Mouse (Mus musculus) heart, embryonic 11.5 days (tissue): ENCODE measurements around the gene Cfap77. TPM values are rescaled to one million over a fixed set of nuclear protein-coding genes. Genes with fewer than 3 reads are reported as not detected.

Experiments
- ATAC-seq: fragments of 200-750 bp; cut with Nextera tagmentation; replicated peaks from 2 replicates; pipeline ENCODE4 v1.8.0; 2017; ENCODE audit warnings: moderate library complexity; ENCODE audit not compliant: insufficient number of reproducible peaks, low FRiP score, low TSS enrichment
- H3K27ac ChIP-seq: fragments of 300-500 bp; sonication (generic); 2 replicates; pipeline ENCODE4 v1.5.1; 2014; ENCODE audit warnings: mild to moderate bottlenecking, low read depth, low read length
- H3K27me3 ChIP-seq: fragments of 300-500 bp; sonication (generic); 2 replicates; pipeline ENCODE4 v1.6.1; 2014; ENCODE audit warnings: mild to moderate bottlenecking, low read length, mixed read lengths; ENCODE audit not compliant: control insufficient read depth, insufficient read depth
- H3K36me3 ChIP-seq: fragments of 300-500 bp; sonication (generic); 2 replicates; pipeline ENCODE4 v1.6.1; 2014; ENCODE audit warnings: mild to moderate bottlenecking, low read length, moderate library complexity, mixed read lengths; ENCODE audit not compliant: control insufficient read depth, insufficient read depth
- H3K4me1 ChIP-seq: fragments of 300-500 bp; sonication (generic); 2 replicates; pipeline ENCODE4 v1.6.1; 2014; ENCODE audit warnings: low read length; ENCODE audit not compliant: control insufficient read depth, insufficient read depth
- H3K4me2 ChIP-seq: fragments of 300-500 bp; sonication (generic); 2 replicates; pipeline ENCODE4 v1.6.1; 2014; ENCODE audit warnings: mild to moderate bottlenecking, moderate library complexity
- H3K4me3 ChIP-seq: fragments of 300-500 bp; sonication (generic); 2 replicates; pipeline ENCODE4 v1.5.1; 2014; ENCODE audit warnings: low read depth, low read length
- H3K9ac ChIP-seq: fragments of 300-500 bp; sonication (generic); 2 replicates; pipeline ENCODE4 v1.6.1; 2014; ENCODE audit warnings: mild to moderate bottlenecking, low read depth, low read length, moderate library complexity
- H3K9me3 ChIP-seq: fragments of 300-500 bp; sonication (generic); replicated peaks from 2 replicates; pipeline ENCODE4 v1.6.1; 2016; ENCODE audit warnings: low read length; ENCODE audit not compliant: control insufficient read depth
- WGBS: fragments of 180-500 bp; shearing (Covaris S2); extraction: QIAGEN DNeasy Blood & Tissue Kit; methylation state at CpG from one replicate; pipeline ENCODE4 v1.1.7; 2014; ENCODE audit not compliant: insufficient replicate concordance; 5-methylcytosine and 5-hydroxymethylcytosine counted together
- polyA plus RNA-seq: library from polyadenylated mRNA; unstranded; fragments of >200 nt; fragmentation: Nextera tagmentation; extraction: Ambion mirVana; gene quantifications from 2 replicates; pipeline ENCODE4 v1.2.1, GENCODE M21; 2014

Cfap77 gene
- polyA plus RNA-seq, 1 experiment from 2014 or later: 0.31 TPM

DNA sequence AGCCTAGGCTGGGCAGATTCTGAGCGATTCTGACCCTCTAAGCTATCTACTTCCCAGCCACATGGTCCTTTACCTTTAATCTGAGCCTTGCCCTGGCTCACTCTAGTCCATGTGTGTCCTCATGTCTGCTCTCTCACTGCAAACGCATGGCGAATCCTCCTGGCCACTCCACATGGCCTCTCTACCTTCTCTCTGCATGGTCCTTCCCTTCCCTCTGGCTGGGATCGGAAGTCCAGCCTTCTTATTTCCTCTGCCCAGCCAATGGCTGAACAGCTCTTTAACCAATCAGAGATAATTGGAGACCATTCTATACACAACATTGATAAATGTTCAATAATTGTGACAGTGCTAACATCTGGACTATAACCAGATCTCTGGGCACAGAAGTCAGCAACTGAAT, 98.0 kb downstream of the Cfap77 start:
- Histone ChIP-seq H3K27me3 (peaks cover 4% of the 10 kb centered on the region; the same call in 1 of the 2 replicates), H3K4me1 (no peaks in the 10 kb centered on the region), H3K36me3 (no peaks in the 10 kb centered on the region), H3K4me2 (no peak overlapping the region), H3K9ac (no peak overlapping the region), H3K27ac (no peak overlapping the region), H3K4me3 (no peak overlapping the region), H3K9me3 (no peaks in the 10 kb centered on the region)
- 74% methylated on average over 4 of the region's 4 CpGs for WGBS
- no peak for ATAC-seq

DNA sequence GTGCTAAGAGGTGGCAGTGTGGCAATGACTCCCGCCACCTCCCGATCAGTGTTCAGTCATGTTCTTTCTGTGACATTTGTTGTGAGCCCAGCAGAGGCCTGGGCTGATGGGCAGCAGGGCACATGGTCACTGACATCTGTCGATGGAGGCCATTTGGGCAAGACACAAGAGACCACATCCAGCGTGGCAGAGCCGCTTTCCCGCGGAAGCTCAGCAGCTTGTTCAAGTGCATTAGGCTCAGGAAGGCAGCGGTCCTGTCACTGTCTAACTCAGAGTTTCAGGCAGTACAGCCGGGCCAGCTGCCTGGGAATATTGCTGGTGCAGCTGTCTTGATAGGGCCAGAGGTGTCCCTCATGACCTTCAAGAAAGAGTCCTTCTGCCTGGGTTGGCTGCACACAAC, 100.3 kb downstream of the Cfap77 start:
- H3K27ac ChIP-seq: no peak overlapping the region
- no peak for ATAC-seq
- H3K4me3 ChIP-seq: no peak overlapping the region
- no peak overlapping the region for H3K4me2 ChIP-seq
- peaks cover 4% of the 10 kb centered on the region for H3K27me3 ChIP-seq
- no peaks in the 10 kb centered on the region for H3K4me1 ChIP-seq
- H3K9ac ChIP-seq: no peak overlapping the region
- WGBS: 74% methylated on average over 9 of the region's 9 CpGs
- no peaks in the 10 kb centered on the region for H3K36me3 ChIP-seq
- no peaks in the 10 kb centered on the region for H3K9me3 ChIP-seq

DNA sequence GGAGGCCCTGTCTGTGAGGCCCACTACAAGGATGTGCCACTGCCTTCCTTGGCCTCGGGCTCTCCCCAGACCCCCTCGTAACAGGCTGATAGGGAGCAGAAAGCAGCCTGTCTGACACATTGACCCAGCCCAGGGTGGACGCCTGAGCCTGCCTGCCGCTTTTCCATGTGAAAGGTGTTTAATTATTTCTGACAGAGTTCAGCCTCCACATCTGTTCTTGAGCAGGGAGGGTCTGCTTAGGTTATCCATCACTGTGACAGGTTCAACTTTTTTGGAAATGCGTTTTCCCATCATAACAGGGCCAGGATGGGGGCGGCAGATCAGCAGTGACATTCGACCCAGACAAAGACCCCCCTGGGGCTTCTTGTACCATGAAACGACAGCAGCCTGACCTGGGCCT, 101.9 kb downstream of the Cfap77 start:
- no peak overlapping the region for H3K4me2 ChIP-seq
- H3K36me3 ChIP-seq: no peaks in the 10 kb centered on the region
- no peak overlapping the region for H3K9ac ChIP-seq
- H3K4me1 ChIP-seq: no peaks in the 10 kb centered on the region
- no peak for ATAC-seq
- WGBS: 39% methylated on average over 8 of the region's 8 CpGs
- peaks cover 4% of the 10 kb centered on the region for H3K27me3 ChIP-seq
- no peak overlapping the region for H3K27ac ChIP-seq
- H3K4me3 ChIP-seq: no peak overlapping the region
- no peaks in the 10 kb centered on the region for H3K9me3 ChIP-seq

DNA sequence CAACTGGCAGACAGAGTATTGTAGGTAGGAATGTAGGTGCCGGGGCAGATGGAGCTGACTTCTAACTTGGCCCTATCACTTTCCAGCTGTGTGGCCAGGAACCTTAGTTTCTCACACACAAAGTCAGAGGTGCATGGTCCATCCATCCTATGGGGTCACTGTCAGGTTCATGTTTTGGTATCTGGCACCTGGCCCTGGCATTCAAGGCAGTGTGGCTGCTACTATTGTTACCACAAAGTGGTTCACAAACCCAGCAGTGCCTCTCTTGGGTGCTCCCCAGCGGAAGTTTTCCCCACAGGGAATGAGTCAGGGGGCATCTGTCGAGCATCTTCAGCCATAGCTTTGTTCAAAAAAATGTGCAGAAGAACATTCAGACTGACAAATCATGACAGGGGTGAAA, 108.6 kb downstream of the Cfap77 start:
- peaks cover 2% of the 10 kb centered on the region; the same call in 1 of the 2 replicates for H3K27me3 ChIP-seq
- 78% methylated on average over 3 of the region's 3 CpGs for WGBS
- no peak for ATAC-seq

DNA sequence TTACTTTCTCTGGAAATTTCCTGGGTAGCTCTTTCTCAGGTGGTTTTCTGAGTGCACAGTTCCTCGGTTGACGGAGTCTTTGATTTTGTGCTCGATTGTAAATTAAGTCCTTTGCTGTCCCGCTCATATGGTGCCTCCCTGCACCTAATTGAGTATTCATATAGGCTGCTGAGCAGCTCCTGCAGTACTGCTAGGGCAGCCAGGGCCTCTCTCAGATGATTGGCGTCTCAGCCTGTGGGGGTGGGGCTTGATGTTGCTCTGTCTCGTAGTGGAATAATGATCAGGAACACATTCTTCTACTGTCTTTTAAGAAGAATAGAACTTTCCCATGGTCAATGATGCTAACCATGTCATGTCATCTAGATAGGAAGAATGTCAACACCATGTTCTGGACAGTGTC, 109.5 kb downstream of the Cfap77 start:
- 70% methylated on average over 6 of the region's 6 CpGs for WGBS
- Histone ChIP-seq H3K36me3 (no peaks in the 10 kb centered on the region), H3K9me3 (no peaks in the 10 kb centered on the region), H3K9ac (no peak overlapping the region), H3K4me2 (no peak overlapping the region), H3K27ac (no peak overlapping the region), H3K4me3 (no peak overlapping the region), H3K4me1 (no peaks in the 10 kb centered on the region), H3K27me3 (peaks cover 2% of the 10 kb centered on the region; the same call in 1 of the 2 replicates)
- ATAC-seq: no peak

More for the DNA sequence above, 108.6 kb downstream of the Cfap77 start:
- H3K9me3 ChIP-seq: no peaks in the 10 kb centered on the region
- no peak overlapping the region for H3K27ac ChIP-seq
- H3K4me3 ChIP-seq: no peak overlapping the region
- H3K4me1 ChIP-seq: no peaks in the 10 kb centered on the region
- H3K36me3 ChIP-seq: no peaks in the 10 kb centered on the region
- no peak overlapping the region for H3K9ac ChIP-seq
- no peak overlapping the region for H3K4me2 ChIP-seq

DNA sequence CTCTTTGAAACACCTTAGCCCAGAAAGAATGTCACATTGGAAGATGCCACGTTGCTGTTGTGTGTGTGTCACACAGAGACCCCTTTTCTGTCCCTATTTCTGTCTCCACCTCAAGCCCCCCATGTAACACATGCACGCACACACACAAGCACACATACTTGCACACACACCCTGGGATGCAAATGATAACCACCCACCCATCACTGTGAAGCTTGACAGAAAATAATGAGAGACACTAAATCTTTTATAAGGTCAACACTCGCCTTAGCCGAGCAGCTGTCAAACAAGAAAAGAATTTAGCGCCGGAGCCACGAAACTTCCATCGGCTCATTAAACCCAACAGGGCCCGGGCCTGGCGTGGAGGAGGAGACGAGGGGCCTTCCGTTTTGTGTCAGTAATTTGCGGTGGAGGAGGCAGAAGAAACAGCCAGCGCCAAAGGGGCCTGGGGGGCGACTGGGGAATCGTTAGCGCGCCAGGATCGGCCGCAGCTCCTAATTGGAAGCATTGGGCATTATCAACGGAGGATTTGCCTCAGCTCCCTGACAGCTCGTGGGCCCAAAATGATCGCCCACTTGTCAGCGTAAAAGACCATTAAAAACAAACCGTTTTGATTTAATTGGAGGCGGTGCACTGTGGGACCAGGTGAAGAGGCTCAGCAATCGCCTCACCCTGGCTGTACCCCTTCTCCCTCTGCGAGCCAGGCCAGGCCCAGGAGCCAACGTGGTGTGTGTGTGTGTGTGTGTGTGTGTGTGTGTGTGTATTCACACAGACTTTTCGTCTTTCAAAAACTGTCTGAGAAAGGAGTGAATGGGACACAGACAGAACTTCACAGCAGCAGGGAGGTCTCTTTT, 111.0 kb downstream of the Cfap77 start:
- 50% methylated on average over 30 of the region's 30 CpGs for WGBS
- Histone ChIP-seq H3K9me3 (no peaks in the 10 kb centered on the region), H3K4me1 (peaks cover 4% of the 10 kb centered on the region; the same call in 1 of the 2 replicates), H3K4me3 (no peak overlapping the region), H3K4me2 (no peak overlapping the region), H3K36me3 (no peaks in the 10 kb centered on the region), H3K27me3 (peaks cover 6% of the 10 kb centered on the region; the same call in 1 of the 2 replicates), H3K9ac (no peak overlapping the region), H3K27ac (no peak overlapping the region)
- ATAC-seq: no peak

DNA sequence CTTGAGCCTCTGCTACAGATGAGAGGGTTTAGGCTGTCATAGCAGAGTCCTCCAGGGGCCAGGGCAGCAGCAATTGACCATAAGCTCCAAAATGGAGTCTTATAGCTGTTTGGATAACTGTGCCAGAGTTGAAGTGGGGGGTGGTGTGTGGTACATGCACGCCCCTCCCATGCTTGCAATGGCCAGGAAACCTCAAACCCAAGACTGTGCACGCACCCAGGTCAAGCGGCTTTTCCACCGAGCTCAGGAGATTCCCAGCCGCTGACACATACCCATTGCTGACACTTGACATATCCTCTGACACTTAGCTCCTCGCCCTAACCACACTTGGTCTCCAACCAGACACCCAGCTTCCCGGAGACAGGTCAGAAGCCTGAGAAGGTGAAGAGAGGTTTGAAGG, 115.9 kb downstream of the Cfap77 start:
- H3K27ac ChIP-seq: no peak overlapping the region
- WGBS: 37% methylated on average over 7 of the region's 7 CpGs

DNA sequence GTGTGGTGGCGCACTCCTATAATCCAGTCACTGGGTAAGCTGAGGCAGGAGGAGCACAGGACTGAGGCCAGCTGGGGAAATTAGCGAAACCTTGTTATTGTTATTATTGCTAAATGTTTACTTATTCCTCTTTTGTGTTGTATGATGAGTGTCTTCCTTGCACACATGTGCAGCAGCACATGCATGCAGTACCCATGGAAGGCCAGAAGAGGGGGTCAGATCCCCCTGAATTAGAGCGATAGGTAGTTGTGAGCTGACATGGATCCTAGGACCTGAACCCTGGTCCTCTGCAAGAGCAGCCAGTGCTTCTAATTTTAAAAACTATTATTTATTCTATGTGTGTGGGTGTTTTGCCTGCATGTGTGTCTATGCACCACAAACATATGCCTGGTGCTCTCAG, 124.3 kb downstream of the Cfap77 start:
- Histone ChIP-seq H3K4me2 (no peak overlapping the region), H3K27me3 (peaks cover 5% of the 10 kb centered on the region), H3K4me1 (no peaks in the 10 kb centered on the region), H3K9ac (no peak overlapping the region), H3K9me3 (no peaks in the 10 kb centered on the region), H3K27ac (no peak overlapping the region), H3K4me3 (no peak overlapping the region), H3K36me3 (no peaks in the 10 kb centered on the region)
- ATAC-seq: no peak
- WGBS: 92% methylated on average over 3 of the region's 3 CpGs

More for the DNA sequence above, 115.9 kb downstream of the Cfap77 start:
- Histone ChIP-seq H3K4me3 (no peak overlapping the region), H3K4me2 (no peak overlapping the region), H3K27me3 (0 out of 2 replicates have a peak, but pooled peaks cover 4% of the 10 kb centered on the region), H3K9me3 (no peaks in the 10 kb centered on the region), H3K4me1 (peaks cover 5% of the 10 kb centered on the region; the same call in 1 of the 2 replicates), H3K9ac (no peak overlapping the region), H3K36me3 (no peaks in the 10 kb centered on the region)
- no peak for ATAC-seq

DNA sequence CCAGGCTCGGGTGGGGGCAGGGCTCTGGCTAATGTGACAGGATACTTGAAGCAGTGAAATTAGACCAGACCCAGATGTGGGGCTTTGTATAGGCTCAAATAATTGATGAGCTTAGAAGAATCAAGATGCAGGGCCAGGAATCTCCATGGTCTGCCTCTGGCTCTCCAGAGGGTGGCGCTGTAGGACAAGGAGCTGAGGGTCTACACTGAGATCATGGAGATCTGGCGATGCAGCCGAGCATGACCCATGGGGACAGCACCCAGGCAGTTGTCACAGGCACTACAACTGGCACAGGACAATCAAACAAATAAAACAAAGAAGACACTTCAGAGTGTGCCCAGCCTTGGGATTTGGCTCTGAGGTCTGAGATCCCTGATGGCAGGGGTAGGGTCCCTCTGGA, 131.0 kb downstream of the Cfap77 start:
- WGBS: 3% methylated on average over 4 of the region's 4 CpGs
- no peaks in the 10 kb centered on the region for H3K4me1 ChIP-seq
- no peak overlapping the region for H3K4me2 ChIP-seq
- H3K27ac ChIP-seq: no peak overlapping the region
- no peak for ATAC-seq
- H3K4me3 ChIP-seq: no peak overlapping the region
- no peaks in the 10 kb centered on the region for H3K36me3 ChIP-seq
- H3K9ac ChIP-seq: no peak overlapping the region
- H3K9me3 ChIP-seq: no peaks in the 10 kb centered on the region
- peaks cover 39% of the 10 kb centered on the region for H3K27me3 ChIP-seq
